Mouse (Mus musculus) natural killer cell, adult 2 months (primary cell): ENCODE results near the gene Aff2.

Experiments
- DNase-seq, 2 experiments: peaks; one replicate each; pipeline ENCODE4 v3.0.0; 2022; ENCODE audit warnings: low spot score in 2 of 2

Gene Aff2

GRCm38 (mm10) chrX:69360238-69361054 is at the start of gene Aff2:
TSS of gene Aff2 (plus strand) at chrX:69360294.
- DNase-seq: no peak

GRCm38 (mm10) chrX:69337296-69337695 is 22.8 kb upstream of the Aff2 start:
- no peak for DNase-seq

GRCm38 (mm10) chrX:69355621-69356020 is 4.5 kb upstream of the Aff2 start:
- DNase-seq: no peak

GRCm38 (mm10) chrX:69359360-69359759 is 734 bp upstream of the Aff2 start:
- DNase-seq: no peak

GRCm38 (mm10) chrX:69359885-69360237 is 233 bp upstream of the Aff2 start:
- DNase-seq: no peak

GRCm38 (mm10) chrX:69361055-69361558 is 1.0 kb downstream of the Aff2 start:
- DNase-seq: no peak

GRCm38 (mm10) chrX:69364198-69364597 is 4.1 kb downstream of the Aff2 start:
- no peak for DNase-seq

GRCm38 (mm10) chrX:69373341-69373740 is 13.2 kb downstream of the Aff2 start:
- DNase-seq: no peak

- no peak for DNase-seq
Observed at GRCm38 (mm10) chrX:69389738-69390137, 29.6 kb downstream of the Aff2 start.

GRCm38 (mm10) chrX:69415043-69415442 is 54.9 kb downstream of the Aff2 start:
- DNase-seq: no peak

GRCm38 (mm10) chrX:69438422-69438821 is 78.3 kb downstream of the Aff2 start:
- DNase-seq: no peak

GRCm38 (mm10) chrX:69441937-69442336 is 81.8 kb downstream of the Aff2 start:
- no peak for DNase-seq

- no peak for DNase-seq
Observed at GRCm38 (mm10) chrX:69460896-69461295, 100.8 kb downstream of the Aff2 start.

- DNase-seq: no peak
Observed at GRCm38 (mm10) chrX:69502061-69502460, 142.0 kb downstream of the Aff2 start.

GRCm38 (mm10) chrX:69518040-69518575 is 158.0 kb downstream of the Aff2 start:
- DNase-seq: no peak

GRCm38 (mm10) chrX:69540811-69541210 is 180.7 kb downstream of the Aff2 start:
- DNase-seq: no peak

GRCm38 (mm10) chrX:69579903-69580459 is 219.9 kb downstream of the Aff2 start:
- DNase-seq: no peak

- no peak for DNase-seq
Observed at GRCm38 (mm10) chrX:69608793-69609192, 248.7 kb downstream of the Aff2 start.

- no peak for DNase-seq
Observed at GRCm38 (mm10) chrX:69663038-69663437, 302.9 kb downstream of the Aff2 start.

- no peak for DNase-seq
Observed at GRCm38 (mm10) chrX:69666145-69666677, 306.1 kb downstream of the Aff2 start.

- DNase-seq: no peak
Observed at GRCm38 (mm10) chrX:69675691-69676090, 315.6 kb downstream of the Aff2 start.

GRCm38 (mm10) chrX:69698840-69699239 is 338.7 kb downstream of the Aff2 start:
- no peak for DNase-seq

GRCm38 (mm10) chrX:69738972-69739371 is 378.9 kb downstream of the Aff2 start:
- no peak for DNase-seq
